Mouse (Mus musculus) forebrain, embryonic 16.5 days (tissue): ENCODE results near the gene Tdrd3. TPM values are rescaled to one million over a fixed set of nuclear protein-coding genes. Genes with fewer than 3 reads are reported as not detected.

Experiments
- ATAC-seq: fragments of 200-750 bp; cut with Nextera tagmentation; 2 replicates; pipeline ENCODE4 v1.8.0; 2017; ENCODE audit warnings: mild to moderate bottlenecking, moderate library complexity
- H3K27ac ChIP-seq: fragments of 300-500 bp; sonication (generic); 2 replicates; pipeline ENCODE4 v1.5.1; 2014; ENCODE audit warnings: low read length, control low read depth
- H3K27me3 ChIP-seq: fragments of 300-500 bp; sonication (generic); replicated peaks from 2 replicates; pipeline ENCODE4 v1.6.1; 2014; ENCODE audit warnings: low read length; ENCODE audit not compliant: control insufficient read depth, insufficient read depth
- H3K36me3 ChIP-seq: fragments of 300-500 bp; sonication (generic); 2 replicates; pipeline ENCODE4 v1.6.1; 2014; ENCODE audit not compliant: control insufficient read depth, insufficient read depth
- H3K4me1 ChIP-seq: fragments of 300-500 bp; sonication (generic); replicated peaks from 2 replicates; pipeline ENCODE4 v1.6.1; 2014; ENCODE audit warnings: low read length; ENCODE audit not compliant: control insufficient read depth, insufficient read depth
- H3K4me2 ChIP-seq: fragments of 300-500 bp; sonication (generic); 2 replicates; pipeline ENCODE4 v1.6.1; 2014; ENCODE audit warnings: mild to moderate bottlenecking, low read length, control low read depth
- H3K4me3 ChIP-seq: fragments of 300-500 bp; sonication (generic); replicated peaks from 2 replicates; pipeline ENCODE4 v1.5.1; 2014; ENCODE audit warnings: mild to moderate bottlenecking, low read length, control low read depth
- H3K9ac ChIP-seq: fragments of 300-500 bp; sonication (generic); replicated peaks from 2 replicates; pipeline ENCODE4 v1.6.1; 2014; ENCODE audit warnings: low read depth, low read length, control low read depth
- H3K9me3 ChIP-seq: fragments of 300-500 bp; sonication (generic); 2 replicates; pipeline ENCODE4 v1.6.1; 2016; ENCODE audit warnings: low read length; ENCODE audit not compliant: control insufficient read depth
- WGBS: fragments of 180-500 bp; shearing (Covaris S2); extraction: QIAGEN DNeasy Blood & Tissue Kit; methylation state at CpG from one replicate; pipeline ENCODE4 v1.1.7; 2014; 5-methylcytosine and 5-hydroxymethylcytosine counted together
- polyA plus RNA-seq: library from polyadenylated mRNA; unstranded; fragments of >200 nt; fragmentation: Nextera tagmentation; extraction: Ambion mirVana; gene quantifications from 2 replicates; pipeline ENCODE4 v1.2.1, GENCODE M21; 2015

The Tdrd3 gene
- polyA plus RNA-seq, 1 experiment from 2014 or later, result 60.5 TPM

GRCm38 (mm10) chr14:87471521-87471920 lies 55.1 kb downstream of the Tdrd3 start:
- peaks cover 8% of the 10 kb centered on the region for H3K36me3 ChIP-seq
- H3K27ac ChIP-seq, result no peak overlapping the region
- ATAC-seq, result no peak
- no peaks in the 10 kb centered on the region for H3K9me3 ChIP-seq
- H3K4me3 ChIP-seq, result no peak overlapping the region
- H3K9ac ChIP-seq, result no peak overlapping the region
- no peak overlapping the region for H3K4me2 ChIP-seq
- no peaks in the 10 kb centered on the region for H3K27me3 ChIP-seq
- H3K4me1 ChIP-seq, result no peaks in the 10 kb centered on the region
- 74% methylated on average over 1 of the region's 1 CpGs for WGBS

- Histone ChIP-seq H3K9ac (no peak overlapping the region), H3K27ac (no peak overlapping the region), H3K4me2 (no peak overlapping the region), H3K27me3 (no peaks in the 10 kb centered on the region), H3K36me3 (peaks cover 8% of the 10 kb centered on the region), H3K4me3 (no peak overlapping the region), H3K4me1 (no peaks in the 10 kb centered on the region), H3K9me3 (no peaks in the 10 kb centered on the region)
- WGBS, result 75% methylated on average over 2 of the region's 2 CpGs
- no peak for ATAC-seq
Measured at GRCm38 (mm10) chr14:87472782-87473181, 56.3 kb downstream of the Tdrd3 start.

- no peaks in the 10 kb centered on the region for H3K9me3 ChIP-seq
- peaks cover 8% of the 10 kb centered on the region for H3K36me3 ChIP-seq
- no peak overlapping the region for H3K4me2 ChIP-seq
- no peak overlapping the region for H3K9ac ChIP-seq
- 81% methylated on average over 10 of the region's 10 CpGs for WGBS
- H3K27ac ChIP-seq, result no peak overlapping the region
- no peak for ATAC-seq
- H3K4me3 ChIP-seq, result no peak overlapping the region
- no peaks in the 10 kb centered on the region for H3K4me1 ChIP-seq
- H3K27me3 ChIP-seq, result no peaks in the 10 kb centered on the region
Measured at GRCm38 (mm10) chr14:87475721-87476359, 59.4 kb downstream of the Tdrd3 start.

GRCm38 (mm10) chr14:87478339-87478951 lies 62.0 kb downstream of the Tdrd3 start:
- H3K4me2 ChIP-seq, result no peak overlapping the region
- H3K4me3 ChIP-seq, result no peak overlapping the region
- H3K9ac ChIP-seq, result no peak overlapping the region
- H3K27me3 ChIP-seq, result no peaks in the 10 kb centered on the region
- ATAC-seq, result no peak
- no peaks in the 10 kb centered on the region for H3K4me1 ChIP-seq
- peaks cover 13% of the 10 kb centered on the region for H3K36me3 ChIP-seq
- WGBS, result 72% methylated on average over 1 of the region's 3 CpGs
- H3K9me3 ChIP-seq, result no peaks in the 10 kb centered on the region
- H3K27ac ChIP-seq, result no peak overlapping the region

GRCm38 (mm10) chr14:87485888-87486287 lies 69.4 kb downstream of the Tdrd3 start:
- no peak overlapping the region for H3K4me3 ChIP-seq
- no peaks in the 10 kb centered on the region for H3K27me3 ChIP-seq
- no peaks in the 10 kb centered on the region for H3K9me3 ChIP-seq
- no peak overlapping the region for H3K4me2 ChIP-seq
- no peak for ATAC-seq
- 92% methylated on average over 3 of the region's 3 CpGs for WGBS
- no peak overlapping the region for H3K9ac ChIP-seq
- no peak overlapping the region for H3K27ac ChIP-seq
- H3K4me1 ChIP-seq, result no peaks in the 10 kb centered on the region
- H3K36me3 ChIP-seq, result peaks cover 14% of the 10 kb centered on the region

- H3K27me3 ChIP-seq, result no peaks in the 10 kb centered on the region
- no peak for ATAC-seq
- no peak overlapping the region for H3K27ac ChIP-seq
- H3K4me1 ChIP-seq, result no peaks in the 10 kb centered on the region
- H3K36me3 ChIP-seq, result no peaks in the 10 kb centered on the region
- 96% methylated on average over 11 of the region's 11 CpGs for WGBS
- H3K9ac ChIP-seq, result no peak overlapping the region
- H3K9me3 ChIP-seq, result no peaks in the 10 kb centered on the region
- H3K4me2 ChIP-seq, result no peak overlapping the region
- no peak overlapping the region for H3K4me3 ChIP-seq
Measured at GRCm38 (mm10) chr14:87497955-87498594, 81.6 kb downstream of the Tdrd3 start.

- Histone ChIP-seq H3K27me3 (no peaks in the 10 kb centered on the region), H3K4me2 (no peak overlapping the region), H3K9me3 (no peaks in the 10 kb centered on the region), H3K27ac (no peak overlapping the region), H3K36me3 (peaks cover 9% of the 10 kb centered on the region), H3K4me1 (no peaks in the 10 kb centered on the region), H3K9ac (no peak overlapping the region), H3K4me3 (no peak overlapping the region)
- 89% methylated on average over 8 of the region's 8 CpGs for WGBS
- ATAC-seq, result no peak
Measured at GRCm38 (mm10) chr14:87505924-87506323, 89.5 kb downstream of the Tdrd3 start.

GRCm38 (mm10) chr14:87515281-87515680 lies 98.8 kb downstream of the Tdrd3 start:
- Histone ChIP-seq H3K36me3 (no peaks in the 10 kb centered on the region), H3K9me3 (no peaks in the 10 kb centered on the region), H3K27ac (no peak overlapping the region), H3K27me3 (no peaks in the 10 kb centered on the region), H3K4me1 (no peaks in the 10 kb centered on the region), H3K4me2 (no peak overlapping the region), H3K4me3 (no peak overlapping the region), H3K9ac (no peak overlapping the region)
- no peak for ATAC-seq
- WGBS, result 20% methylated on average over 3 of the region's 3 CpGs

- Histone ChIP-seq H3K4me3 (no peak overlapping the region), H3K4me1 (no peaks in the 10 kb centered on the region), H3K9ac (no peak overlapping the region), H3K27ac (no peak overlapping the region), H3K4me2 (no peak overlapping the region), H3K36me3 (no peaks in the 10 kb centered on the region), H3K9me3 (no peaks in the 10 kb centered on the region), H3K27me3 (no peaks in the 10 kb centered on the region)
- ATAC-seq, result no peak
- 36% methylated on average over 4 of the region's 4 CpGs for WGBS
Measured at GRCm38 (mm10) chr14:87517381-87517780, 100.9 kb downstream of the Tdrd3 start.
